Mouse (Mus musculus): ENCODE measurements around the gene Eci1.
"Not testable (repeated sequence)": the region's sequence is repeated elsewhere in the genome, so short reads cannot be mapped to it uniquely, and the experiment has no call there.

The Eci1 gene

GRCm38 (mm10) chr17:24440377-24440776 is 13.9 kb downstream of the Eci1 start:
- DNase-seq (ENCODE audit: low spot score): no peak

DNA sequence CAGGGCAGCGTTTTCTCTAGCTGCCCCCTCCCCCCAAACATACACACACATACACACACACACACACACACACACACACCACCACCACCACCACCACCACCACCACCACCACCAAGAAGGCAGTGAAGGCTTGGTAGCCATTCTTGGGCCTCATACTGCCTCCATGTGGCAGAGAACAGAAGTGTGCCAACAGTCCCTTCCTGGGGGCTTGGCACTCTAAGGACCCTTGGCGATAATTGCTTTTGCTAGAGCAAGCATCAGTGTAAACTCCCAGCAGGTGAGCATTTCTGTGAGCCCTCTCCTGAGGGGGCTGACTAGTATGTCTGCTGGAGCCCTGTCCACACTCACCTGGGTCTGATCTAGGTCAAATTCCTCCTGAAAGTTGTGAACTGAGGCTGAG is 14.7 kb downstream of the Eci1 start:
- DNase-seq (ENCODE audit: low spot score): no peak

DNA sequence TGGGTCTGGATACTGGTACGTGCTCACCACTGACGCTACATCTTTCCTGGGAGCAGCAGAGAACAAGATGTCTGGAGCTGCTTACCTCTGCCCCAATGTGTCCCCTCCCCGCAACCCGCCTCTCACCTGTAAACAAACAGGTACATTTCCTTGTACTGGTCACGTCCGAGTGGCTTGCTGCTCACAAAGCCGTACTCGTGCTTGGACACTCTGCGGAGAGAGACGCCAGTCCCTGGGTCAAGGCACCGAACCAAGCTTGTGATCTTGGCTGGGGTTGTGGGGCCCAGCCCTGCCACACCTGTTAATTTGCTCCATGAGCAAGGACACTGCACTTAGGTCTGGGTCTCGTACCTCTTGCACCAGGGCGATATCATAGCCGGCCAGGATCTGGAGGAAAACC is 15.7 kb downstream of the Eci1 start:
- DNase-seq (ENCODE audit: low spot score): no peak

DNA sequence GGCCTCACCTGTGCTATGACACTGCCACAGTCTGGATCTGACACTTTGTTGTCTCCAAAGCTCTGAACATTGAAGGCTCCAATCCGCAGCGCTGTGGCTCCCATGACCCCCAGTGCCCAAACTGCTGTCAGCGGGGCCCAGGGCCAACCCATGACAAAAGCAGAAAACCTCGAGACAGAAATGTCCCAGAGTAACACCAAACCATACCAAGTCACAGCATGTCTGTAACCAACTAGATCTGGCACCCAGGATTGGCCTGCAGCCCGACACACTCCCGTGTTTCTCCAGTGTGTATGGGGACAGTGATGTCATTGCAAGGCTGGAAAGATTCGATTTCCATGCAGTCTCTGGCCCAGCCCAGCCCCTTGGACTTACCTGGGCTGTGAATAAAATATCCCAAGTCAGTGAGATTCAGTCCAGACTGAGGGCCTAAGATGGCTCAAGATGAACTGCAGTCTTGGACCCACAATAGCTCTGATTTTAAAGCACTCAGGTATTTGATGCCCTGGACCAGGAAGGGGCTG is 16.3 kb downstream of the Eci1 start, which contains the start of gene Dnase1l2:
Gene Dnase1l2 (minus strand): TSS at position 474 of the 524 bp plus-strand sequence.
- no peak for DNase-seq (ENCODE audit: low spot score)

DNA sequence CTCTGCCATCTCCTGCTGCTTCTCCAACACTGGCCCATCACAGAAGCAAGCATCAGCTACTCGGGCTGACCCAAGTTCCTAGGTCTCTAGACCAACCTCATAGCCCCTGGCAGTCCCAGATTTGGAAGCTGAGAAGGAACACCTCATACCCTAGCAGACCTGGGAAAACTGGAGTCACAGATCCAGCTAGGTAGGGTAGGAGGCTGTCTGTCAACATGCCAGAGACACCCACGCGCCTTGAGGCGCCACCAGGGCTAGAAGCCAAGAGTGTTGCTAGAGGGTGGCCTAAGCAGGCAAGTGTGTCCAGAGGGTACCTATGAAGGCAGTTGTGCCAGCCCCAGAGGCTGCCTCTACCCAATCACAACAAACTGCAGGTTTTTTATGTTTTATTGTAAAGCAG is 17.0 kb downstream of the Eci1 start:
- DNase-seq (ENCODE audit: low spot score): peak; percentile 69

- DNase-seq (ENCODE audit: low spot score): no peak
Observed at GRCm38 (mm10) chr17:24446590-24446989, 20.1 kb downstream of the Eci1 start.

- DNase-seq (ENCODE audit: low spot score): no peak
Observed at GRCm38 (mm10) chr17:24449507-24449906, 23.1 kb downstream of the Eci1 start.

GRCm38 (mm10) chr17:24451220-24451619 is 24.8 kb downstream of the Eci1 start:
- DNase-seq (ENCODE audit: low spot score): no peak

GRCm38 (mm10) chr17:24453372-24453771 is 26.9 kb downstream of the Eci1 start:
- no peak for DNase-seq (ENCODE audit: low spot score)

- DNase-seq (ENCODE audit: low spot score): no peak
Observed at GRCm38 (mm10) chr17:24454218-24454755, 27.8 kb downstream of the Eci1 start.

GRCm38 (mm10) chr17:24454756-24455522 is 28.5 kb downstream of the Eci1 start:
- peak; percentile 99 for DNase-seq (ENCODE audit: low spot score)

- DNase-seq (ENCODE audit: low spot score): not testable (repeated sequence)
Observed at GRCm38 (mm10) chr17:24455523-24456206, 29.2 kb downstream of the Eci1 start.

- no peak for DNase-seq (ENCODE audit: low spot score)
Observed at GRCm38 (mm10) chr17:24461580-24461979, 35.1 kb downstream of the Eci1 start.

DNA sequence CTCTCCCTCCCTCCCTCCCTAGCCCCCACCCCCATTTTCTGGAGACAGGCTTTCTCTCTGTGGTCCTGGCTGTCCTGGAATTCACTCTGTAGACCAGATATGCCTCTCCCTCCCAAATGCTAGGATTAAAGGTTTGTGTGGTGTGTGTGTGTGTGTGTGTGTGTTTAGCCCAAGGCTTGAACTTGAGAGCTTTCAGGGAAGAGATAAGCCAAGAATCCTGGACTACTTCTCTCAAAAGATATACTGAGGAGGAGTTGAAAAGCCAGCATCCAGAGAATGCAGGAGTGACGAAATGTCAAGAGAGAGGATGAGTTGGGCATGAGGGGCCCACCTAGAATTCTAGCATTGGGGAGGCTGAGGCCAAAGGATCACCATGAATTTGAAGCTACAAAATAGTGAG is 36.5 kb downstream of the Eci1 start:
- DNase-seq (ENCODE audit: low spot score): no peak

DNA sequence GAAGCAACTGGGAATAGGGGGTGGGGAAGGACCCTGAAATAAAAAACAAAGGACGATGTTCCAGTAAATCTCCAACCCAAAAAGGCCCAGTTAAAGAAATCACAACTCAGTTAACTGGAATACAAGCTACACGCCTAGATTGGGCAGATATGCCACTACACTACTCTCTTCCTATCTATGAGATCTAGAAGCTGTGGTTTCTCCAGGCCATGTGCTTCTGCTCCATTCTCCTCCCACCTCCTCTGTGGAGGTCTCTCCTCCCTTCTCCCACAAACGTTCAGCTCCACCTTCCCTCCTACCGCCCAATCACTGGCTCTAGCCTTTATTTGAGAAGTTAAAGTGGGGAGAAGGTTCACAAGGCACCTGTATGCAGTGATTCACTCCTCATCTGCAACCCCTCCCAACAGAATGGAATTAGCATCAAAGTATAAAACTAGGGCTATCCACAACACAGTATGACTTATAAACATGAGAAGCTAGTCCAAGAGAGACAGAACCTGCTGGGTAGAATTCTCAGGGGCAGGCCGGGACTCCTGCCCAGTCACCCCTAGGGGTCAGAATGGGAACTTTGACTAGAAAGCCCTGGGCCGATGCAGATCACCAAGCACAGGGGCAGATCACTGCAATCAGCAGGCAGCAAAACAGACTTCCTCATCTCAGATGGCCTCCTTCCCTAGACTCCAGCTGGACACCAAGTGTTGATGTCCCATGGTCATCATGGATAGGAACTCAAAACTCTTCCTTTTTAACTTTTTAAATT is 37.1 kb downstream of the Eci1 start:
- no peak for DNase-seq (ENCODE audit: low spot score)

DNA sequence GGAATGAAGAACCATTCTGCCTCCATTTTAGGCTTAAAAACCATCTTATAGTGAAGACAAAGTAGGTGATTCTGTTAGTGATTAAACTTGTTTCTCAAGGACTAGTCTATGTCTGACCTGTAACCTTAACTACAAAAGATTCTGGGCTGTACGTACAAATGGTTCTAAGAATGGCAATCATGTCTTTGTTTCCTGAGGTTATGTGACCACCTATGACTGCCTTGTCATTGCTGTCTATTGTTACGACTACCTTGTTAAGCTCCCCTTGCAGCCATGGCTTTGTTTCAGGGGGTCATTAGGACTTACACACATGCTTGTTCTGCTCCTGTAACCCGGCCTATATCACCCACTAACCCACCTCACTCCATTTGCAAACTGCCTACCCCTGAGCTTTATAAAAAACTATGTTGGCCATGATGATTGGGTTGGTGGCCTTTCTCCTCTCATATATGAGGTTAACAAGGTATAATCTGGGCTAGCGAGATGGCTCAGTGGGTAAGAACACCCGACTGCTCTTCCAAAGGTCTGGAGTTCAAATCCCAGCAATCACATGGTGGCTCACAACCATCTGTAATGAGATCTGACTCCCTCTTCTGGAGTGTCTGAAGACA is 42.3 kb downstream of the Eci1 start:
- no peak for DNase-seq (ENCODE audit: low spot score)

DNA sequence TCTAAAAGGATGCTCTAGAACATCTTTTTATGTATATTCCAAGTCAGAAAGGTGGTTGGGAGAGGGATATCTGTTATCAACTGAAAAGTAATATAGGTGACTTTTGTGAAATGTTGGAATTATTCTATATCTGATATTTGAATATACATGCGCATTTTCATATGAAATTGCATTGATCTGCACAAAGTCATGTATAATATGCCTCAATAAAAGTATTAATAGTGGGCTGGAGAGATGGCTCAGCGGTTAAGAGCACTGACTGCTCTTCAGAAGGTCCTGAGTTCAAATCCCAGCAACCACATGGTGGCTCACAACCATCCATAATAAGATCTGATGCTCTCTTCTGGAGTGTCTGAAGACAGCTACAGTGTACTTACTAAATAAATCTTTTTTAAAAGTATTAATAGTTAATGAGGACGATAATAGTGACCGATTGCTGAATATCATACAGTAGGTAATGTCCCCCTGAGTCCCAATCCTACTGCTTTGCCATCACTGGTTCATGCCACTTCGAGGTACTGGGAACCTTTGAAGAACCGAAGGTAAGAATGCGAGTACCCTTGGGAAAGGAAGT is 43.0 kb downstream of the Eci1 start:
- DNase-seq (ENCODE audit: low spot score): no peak

- peak; percentile 99 for DNase-seq (ENCODE audit: low spot score)
Observed at GRCm38 (mm10) chr17:24469910-24470602, 43.6 kb downstream of the Eci1 start, which contains the start of the genes E4f1 and Pgp. TSS of gene E4f1 (minus strand) at chr17:24470313. TSS of gene Pgp (plus strand) at chr17:24470392.

GRCm38 (mm10) chr17:24470701-24471527 is 44.5 kb downstream of the Eci1 start:
- peak; percentile 65 for DNase-seq (ENCODE audit: low spot score)

DNA sequence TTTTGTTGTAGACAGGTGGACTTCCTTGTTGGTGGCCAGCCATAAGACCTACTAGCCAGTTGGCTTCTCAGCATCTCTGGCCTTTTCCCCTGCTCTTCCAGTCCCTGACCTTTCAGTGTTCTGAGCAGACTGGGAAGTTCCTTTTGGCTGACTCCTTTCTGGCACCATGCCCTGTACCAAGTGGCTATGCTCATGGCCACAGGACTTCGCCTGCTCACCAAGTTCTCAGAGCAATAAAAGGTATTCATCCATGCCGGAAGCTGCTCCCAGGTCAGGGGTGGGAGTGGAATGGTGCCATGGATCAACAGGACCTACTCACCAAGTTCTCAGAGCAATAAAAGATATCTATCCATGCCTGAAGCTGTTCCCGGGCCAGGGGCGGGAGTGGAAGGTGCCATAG is 46.1 kb downstream of the Eci1 start:
- peak; percentile 72 for DNase-seq (ENCODE audit: low spot score)
